Comparison of ENCODE assay signal across 28 mouse cellular contexts in genomic region chr16:50402851-50403250, GRCm38 (mm10). TPM values are rescaled to one million over a fixed set of nuclear protein-coding genes. Genes with fewer than 3 reads are reported as not detected.
A peak's percentile ranks its signal among the peaks of the same experiment; 100 is the strongest.
DNase-seq lines count a peak whose midpoint lies in the region; ATAC-seq and TF ChIP-seq lines count a peak whose summit lies in the region.
"Had no signal": no experiment of that assay in that cellular context is flagged by ENCODE, and none has a peak within 500 bp of the region (broad histone marks: within the 10 kb centered on the region; RNA-seq: fewer than 3 reads in every experiment).

No protein-coding gene starts in this region.

- TF ChIP-seq CTCF in MEL (IDR thresholded peaks at IDR 0.05 in 2 of 3, conservative IDR thresholded peaks at IDR 0.05 in 1 of 3; ENCODE audit: control insufficient read depth in 1 of 3, insufficient read depth in 1 of 3, low read depth in 2 of 3, low read length in 3 of 3, poor library complexity in 1 of 3, severe bottlenecking in 1 of 3) = no peak
- TF ChIP-seq CTCF in midbrain, postnatal 0 days (IDR thresholded peaks at IDR 0.05) = no peak

- H3K9me3 ChIP-seq in MEL (replicated peaks; ENCODE audit: insufficient read depth, low read length) = no peaks in the 10 kb centered on the region
- H3K9me3 ChIP-seq in liver, embryonic 12.5 days (replicated peaks) = no peaks in the 10 kb centered on the region
- no peaks in the 10 kb centered on the region for H3K9me3 ChIP-seq in forebrain, embryonic 10.5 days
- H3K9me3 ChIP-seq in midbrain, postnatal 0 days (ENCODE audit: low read length) = no peaks in the 10 kb centered on the region
- H3K9me3 ChIP-seq: forebrain, embryonic 13.5 days; hindbrain, embryonic 10.5 days; hindbrain, embryonic 15.5 days; limb, embryonic 13.5 days; neural tube, embryonic 15.5 days; stomach, embryonic 15.5 days had no signal

- ATAC-seq in liver, embryonic 12.5 days = peak; percentile 88
- ATAC-seq in megakaryocyte progenitor cell, adult 5-6 weeks (replicated peaks; ENCODE audit: poor library complexity) = peak; percentile 68
- no peak for ATAC-seq in midbrain, postnatal 0 days (ENCODE audit: low FRiP score)
- ATAC-seq: forebrain, embryonic 13.5 days; inflammation-experienced regulatory T-cells, adult 6 months had no signal

- H3K27me3 ChIP-seq in MEL (ENCODE audit: control insufficient read depth in 1 of 2, insufficient read depth in 2 of 2, low read length in 2 of 2) = no peaks in the 10 kb centered on the region
- H3K27me3 ChIP-seq in liver, embryonic 12.5 days (replicated peaks) = no peaks in the 10 kb centered on the region
- no peaks in the 10 kb centered on the region for H3K27me3 ChIP-seq in forebrain, embryonic 10.5 days (ENCODE audit: poor library complexity, severe bottlenecking)
- H3K27me3 ChIP-seq in midbrain, postnatal 0 days (ENCODE audit: insufficient read depth, low read length) = no peaks in the 10 kb centered on the region
- H3K27me3 ChIP-seq: forebrain, embryonic 13.5 days; hindbrain, embryonic 15.5 days; limb, embryonic 13.5 days; neural tube, embryonic 15.5 days; stomach, embryonic 15.5 days had no signal

- peaks cover 2 to 14% of the 10 kb centered on the region in 2 experiments; a peak in 3 of 4 replicates for H3K36me3 ChIP-seq in MEL (ENCODE audit: control insufficient read depth in 1 of 2, insufficient read depth in 2 of 2, low read length in 2 of 2)
- no peaks in the 10 kb centered on the region for H3K36me3 ChIP-seq in liver, embryonic 12.5 days
- H3K36me3 ChIP-seq in forebrain, embryonic 10.5 days (replicated peaks) = peaks cover 5% of the 10 kb centered on the region
- no peaks in the 10 kb centered on the region for H3K36me3 ChIP-seq in midbrain, postnatal 0 days (ENCODE audit: insufficient read depth, low read length)
- H3K36me3 ChIP-seq: hindbrain, embryonic 15.5 days; neural tube, embryonic 15.5 days; stomach, embryonic 15.5 days had no signal

- no peaks in the 10 kb centered on the region for H3K79me2 ChIP-seq in MEL (ENCODE audit: control insufficient read depth, insufficient read depth, low read length, poor library complexity)

- 11% methylated on average over 5 of the region's 5 CpGs for WGBS in liver, embryonic 12.5 days (ENCODE audit: insufficient replicate concordance)
- WGBS in forebrain, embryonic 10.5 days = 93% methylated on average over 5 of the region's 5 CpGs
- 83% methylated on average over 5 of the region's 5 CpGs for whole genome bisulfite sequencing in midbrain, postnatal 0 days

- no peak overlapping the region for H3K4me3 ChIP-seq in MEL (ENCODE audit: control insufficient read depth in 1 of 2, insufficient read depth in 1 of 2, low read depth in 2 of 2, low read length in 2 of 2)
- no peak overlapping the region for H3K4me3 ChIP-seq in liver, embryonic 12.5 days
- H3K4me3 ChIP-seq in forebrain, embryonic 10.5 days = no peak overlapping the region
- no peak overlapping the region for H3K4me3 ChIP-seq in midbrain, postnatal 0 days (ENCODE audit: low read depth, low read length)
- H3K4me3 ChIP-seq: erythroblast, embryonic 14.5 days; forebrain, embryonic 13.5 days; hindbrain, embryonic 10.5 days; hindbrain, embryonic 15.5 days; layer of hippocampus, adult 2 months; left cerebral cortex, adult 2 months; limb, embryonic 13.5 days; neural tube, embryonic 15.5 days; stomach, embryonic 15.5 days had no signal

- TF ChIP-seq POLR2A in MEL (IDR thresholded peaks at IDR 0.05; ENCODE audit: control insufficient read depth in 1 of 2, insufficient read depth in 1 of 2, low read depth in 1 of 2, low read length in 2 of 2, poor library complexity in 1 of 2) = no peak

- no peak overlapping the region; the same call in 1 of the 2 replicates for H3K27ac ChIP-seq in MEL (ENCODE audit: control insufficient read depth, low read depth, low read length)
- no peak overlapping the region for H3K27ac ChIP-seq in liver, embryonic 12.5 days
- no peak overlapping the region for H3K27ac ChIP-seq in forebrain, embryonic 10.5 days
- no peak overlapping the region for H3K27ac ChIP-seq in midbrain, postnatal 0 days (ENCODE audit: low read depth, low read length)
- H3K27ac ChIP-seq: forebrain, embryonic 13.5 days; hindbrain, embryonic 10.5 days; hindbrain, embryonic 15.5 days; layer of hippocampus, adult 2 months; left cerebral cortex, adult 2 months; limb, embryonic 13.5 days; neural tube, embryonic 15.5 days; stomach, embryonic 15.5 days had no signal

- DNase-seq in MEL (ENCODE audit: low read depth, low spot score) (peak; percentile 62), adipocyte (ENCODE audit: low spot score) (peak; percentile 11)
- DNase-seq in urinary bladder, adult 18-20 months (ENCODE audit: low spot score in 2 of 2) = no peak
- no peak for DNase-seq in forebrain, embryonic 10.5 days (ENCODE audit: extremely low spot score, low spot score)
- DNase-seq in midbrain, postnatal 0 days (ENCODE audit: low spot score) = no peak
- DNase-seq: adrenal gland, postnatal 14 days; cerebellum, adult 18-20 months; gastrocnemius, postnatal 10 days; heart, postnatal 14 days; kidney, adult 11 months; kidney, postnatal 36 days; lung, adult 2 months; lung, postnatal 14 days; midbrain, embryonic 14.5 days; right cerebral cortex, postnatal 25 days; thymus, postnatal 25 days had no signal

- H3K4me1 ChIP-seq in MEL (ENCODE audit: control insufficient read depth in 1 of 2, insufficient read depth in 2 of 2, low read length in 2 of 2) = peaks cover 6 to 9% of the 10 kb centered on the region in 2 experiments
- H3K4me1 ChIP-seq in liver, embryonic 12.5 days = peaks cover 21% of the 10 kb centered on the region
- no peaks in the 10 kb centered on the region for H3K4me1 ChIP-seq in forebrain, embryonic 10.5 days
- H3K4me1 ChIP-seq in midbrain, postnatal 0 days (ENCODE audit: insufficient read depth, low read length) = no peaks in the 10 kb centered on the region
- H3K4me1 ChIP-seq: forebrain, embryonic 13.5 days; hindbrain, embryonic 10.5 days; hindbrain, embryonic 15.5 days; neural tube, embryonic 15.5 days; stomach, embryonic 15.5 days had no signal

- peak; percentile 67 to 73 for TF ChIP-seq EP300 in MEL (IDR thresholded peaks at IDR 0.05; ENCODE audit: low read depth in 1 of 2, low read length in 2 of 2)

- peak overlapping the region; percentile 52 for H3K4me2 ChIP-seq in liver, embryonic 12.5 days
- no peak overlapping the region for H3K4me2 ChIP-seq in midbrain, postnatal 0 days (ENCODE audit: low read depth, low read length, poor library complexity, severe bottlenecking)
- H3K4me2 ChIP-seq: forebrain, embryonic 13.5 days; hindbrain, embryonic 15.5 days; limb, embryonic 13.5 days; neural tube, embryonic 15.5 days; stomach, embryonic 15.5 days had no signal

- TF ChIP-seq RAD21 in MEL (IDR thresholded peaks at IDR 0.05; ENCODE audit: low read depth, low read length) = no peak

- H3K9ac ChIP-seq in MEL (ENCODE audit: control insufficient read depth, low read depth, low read length, poor library complexity, severe bottlenecking) = no peak overlapping the region
- 0 out of 2 replicates have a peak overlapping the region, but pooled peaks have one; percentile 9 for H3K9ac ChIP-seq in liver, embryonic 12.5 days
- no peak overlapping the region for H3K9ac ChIP-seq in midbrain, postnatal 0 days (replicated peaks; ENCODE audit: low read length, poor library complexity, severe bottlenecking)
- H3K9ac ChIP-seq: forebrain, embryonic 13.5 days; hindbrain, embryonic 15.5 days; limb, embryonic 13.5 days; neural tube, embryonic 15.5 days; stomach, embryonic 15.5 days had no signal

TF ChIP-seq in MEL, 35 proteins besides CTCF, POLR2A, EP300 and RAD21:
- TF ChIP-seq POLR2AphosphoS5 (IDR thresholded peaks at IDR 0.05; ENCODE audit: borderline replicate concordance, low read depth, low read length) (no peak), MAX (IDR thresholded peaks at IDR 0.05; ENCODE audit: low read length) (0 out of 2 replicates have a peak, but pooled peaks have one; percentile 16), RCOR1 (IDR thresholded peaks at IDR 0.05; ENCODE audit: low read depth, low read length) (peak; percentile 53; the same call in 1 of the 2 replicates), BHLHE40 (IDR thresholded peaks at IDR 0.05; ENCODE audit: borderline replicate concordance, low read depth, low read length) (no peak), MYB (IDR thresholded peaks at IDR 0.05; ENCODE audit: low read depth, low read length) (no peak), ZNF384 (IDR thresholded peaks at IDR 0.05; ENCODE audit: low read depth, low read length) (no peak), NRF1 (IDR thresholded peaks at IDR 0.05; ENCODE audit: insufficient read depth, low read depth, low read length, poor library complexity, severe bottlenecking) (no peak), TCF12 (IDR thresholded peaks at IDR 0.05; ENCODE audit: low read depth, low read length) (peak; percentile 46), ETS1 (IDR thresholded peaks at IDR 0.05; ENCODE audit: low read depth, low read length) (0 out of 2 replicates have a peak, but pooled peaks have one; percentile 41), GATA1 (IDR thresholded peaks at IDR 0.05; ENCODE audit: low read depth, low read length) (peak; percentile 69)

RNA-seq across cellular contexts. Expression of gene Bbx, which starts 29.3 kb away (rescaled TPM):
- 9.1 and 9.2 TPM in 2 replicates for total RNA-seq in MEL (2012; rRNA removed)
- polyA plus RNA-seq in MEL (2012; ENCODE audit: insufficient read depth in 1 of 2, insufficient read length in 2 of 2, low read depth in 1 of 2, low replicate concordance in 2 of 2, missing spikeins in 1 of 2) = 10 to 100 TPM in 1 of 2 experiments, 1 to 10 TPM in 1; 6.5 to 36.0 TPM
- 11.7 and 12.1 TPM in 2 replicates for polyA plus RNA-seq in liver, embryonic 12.5 days (2016; fragmentation: Nextera tagmentation; extraction: Ambion mirVana)
- 22.9 and 27.6 TPM in 2 replicates for total RNA-seq in megakaryocyte progenitor cell, adult 5-6 weeks (2015)
- 20.9 and 33.1 TPM in 2 replicates for total RNA-seq in megakaryocyte progenitor cell, adult 5-6 weeks (2017)
- 39.1 and 39.4 TPM in 2 replicates for polyA plus RNA-seq in forebrain, embryonic 10.5 days (2016; fragmentation: Nextera tagmentation; extraction: Ambion mirVana)
- total RNA-seq in midbrain, postnatal 0 days (2014; rRNA removed) = 8.4 and 11.8 TPM in 2 replicates
- 8.4 and 10.7 TPM in 2 replicates for polyA plus RNA-seq in midbrain, postnatal 0 days (2015; fragmentation: Nextera tagmentation; extraction: Ambion mirVana)

Comparison
In these comparisons a context has a peak if more than half of its experiments do, and no peak if none do; other contexts are left out.
1. DNase-seq: peak in MEL (single experiment) and adipocyte (single experiment); none in urinary bladder, adult 18-20 months (0 of 2), forebrain, embryonic 10.5 days (single experiment) and midbrain, postnatal 0 days (single experiment).